In genomic region chr19:46952986-46953385, GRCm38 (mm10) we compare ENCODE assay signal across 20 mouse cellular contexts.
DNase-seq lines count a peak whose midpoint lies in the region; ATAC-seq and TF ChIP-seq lines count a peak whose summit lies in the region.
"Had no signal": no experiment of that assay in that cellular context is flagged by ENCODE, and none has a peak within 500 bp of the region (broad histone marks: within the 10 kb centered on the region; RNA-seq: fewer than 3 reads in every experiment).

No protein-coding gene starts in this region.

- WGBS in heart, embryonic 12.5 days, result 70% methylated on average over 5 of the region's 5 CpGs
- 82% methylated on average over 5 of the region's 5 CpGs for WGBS in limb, embryonic 12.5 days
- WGBS in limb, embryonic 10.5 days, result 90% methylated on average over 5 of the region's 5 CpGs
- WGBS in olfactory bulb, adult 2 months, result 39% methylated on average over 5 of the region's 5 CpGs

- intact Hi-C loops in heart, postnatal 36 days (cut with DNase I), result no loop called here

- no peak for ATAC-seq in heart, embryonic 12.5 days (ENCODE audit: insufficient number of reproducible peaks, low FRiP score)
- no peak for ATAC-seq in limb, embryonic 12.5 days (ENCODE audit: insufficient number of reproducible peaks, insufficient read depth, low FRiP score, low TSS enrichment, low read depth)
- ATAC-seq: intestine, postnatal 0 days; liver, embryonic 12.5 days had no signal

- H3K9ac ChIP-seq in heart, embryonic 12.5 days, result no peak overlapping the region
- H3K9ac ChIP-seq in limb, embryonic 12.5 days (replicated peaks), result no peak overlapping the region
- H3K9ac ChIP-seq: embryonic facial prominence, embryonic 15.5 days; hindbrain, embryonic 12.5 days; liver, embryonic 12.5 days had no signal

- no peak for TF ChIP-seq POLR2A in testis, adult 2 months (IDR thresholded peaks at IDR 0.05; ENCODE audit: control insufficient read depth, low read depth, low read length)
- no peak for TF ChIP-seq POLR2A in olfactory bulb, adult 2 months (IDR thresholded peaks at IDR 0.05; ENCODE audit: insufficient read depth, low read depth, low read length)

- no peak for DNase-seq in heart, postnatal 36 days
- no peak for DNase-seq in limb, embryonic 10.5 days (ENCODE audit: low spot score)
- DNase-seq in testis, postnatal 14 days (ENCODE audit: low spot score), result no peak
- no peak for DNase-seq in T-cell, adult 2 months (ENCODE audit: low spot score)
- DNase-seq: cerebellum, adult 18-20 months; gastrocnemius, postnatal 36 days; kidney, postnatal 25 days; lung, adult 18-20 months; right cerebral cortex, postnatal 14 days; spleen, adult 18-20 months; thymus, postnatal 25 days had no signal

- TF ChIP-seq CTCF in testis, adult 2 months (IDR thresholded peaks at IDR 0.05; ENCODE audit: control insufficient read depth, insufficient read depth, insufficient replicate concordance, low read depth, low read length), result no peak
- no peak for TF ChIP-seq CTCF in olfactory bulb, adult 2 months (IDR thresholded peaks at IDR 0.05; ENCODE audit: insufficient read depth, low read depth, low read length)

- H3K36me3 ChIP-seq in heart, embryonic 12.5 days, result peaks cover 24% of the 10 kb centered on the region
- H3K36me3 ChIP-seq in limb, embryonic 12.5 days, result peaks cover 39% of the 10 kb centered on the region
- peaks cover 42% of the 10 kb centered on the region for H3K36me3 ChIP-seq in limb, embryonic 10.5 days
- no peaks in the 10 kb centered on the region; the same call in none of the 2 replicates for H3K36me3 ChIP-seq in testis, adult 2 months (ENCODE audit: control insufficient read depth, insufficient read depth, low read length)

- H3K27ac ChIP-seq in heart, embryonic 12.5 days (ENCODE audit: poor library complexity, severe bottlenecking), result 0 out of 2 replicates have a peak overlapping the region, but pooled peaks have one; percentile 36
- H3K27ac ChIP-seq in limb, embryonic 12.5 days, result 0 out of 2 replicates have a peak overlapping the region, but pooled peaks have one; percentile 20
- no peak overlapping the region for H3K27ac ChIP-seq in limb, embryonic 10.5 days
- H3K27ac ChIP-seq in testis, adult 2 months (ENCODE audit: control insufficient read depth, insufficient read depth, low read depth, low read length), result peak overlapping the region; percentile 58; the same call in 1 of the 2 replicates
- peak overlapping the region; percentile 37; the same call in 1 of the 2 replicates for H3K27ac ChIP-seq in olfactory bulb, adult 2 months (ENCODE audit: insufficient read depth, low read depth, low read length)
- H3K27ac ChIP-seq: embryonic facial prominence, embryonic 15.5 days; hindbrain, embryonic 12.5 days; liver, embryonic 12.5 days; midbrain, embryonic 10.5 days had no signal

- no peaks in the 10 kb centered on the region for H3K27me3 ChIP-seq in heart, embryonic 12.5 days (replicated peaks)
- no peaks in the 10 kb centered on the region for H3K27me3 ChIP-seq in limb, embryonic 12.5 days
- H3K27me3 ChIP-seq in limb, embryonic 10.5 days (ENCODE audit: low read depth, poor library complexity, severe bottlenecking), result no peaks in the 10 kb centered on the region
- H3K27me3 ChIP-seq in testis, adult 2 months (ENCODE audit: control insufficient read depth, insufficient read depth, low read length), result no peaks in the 10 kb centered on the region
- H3K27me3 ChIP-seq: embryonic facial prominence, embryonic 15.5 days; hindbrain, embryonic 12.5 days; liver, embryonic 12.5 days had no signal

- peaks cover 29% of the 10 kb centered on the region for H3K4me1 ChIP-seq in heart, embryonic 12.5 days (replicated peaks)
- peaks cover 3% of the 10 kb centered on the region for H3K4me1 ChIP-seq in limb, embryonic 12.5 days (replicated peaks)
- H3K4me1 ChIP-seq in limb, embryonic 10.5 days, result no peaks in the 10 kb centered on the region
- no peaks in the 10 kb centered on the region; the same call in 1 of the 2 replicates for H3K4me1 ChIP-seq in testis, adult 2 months (ENCODE audit: control insufficient read depth, insufficient read depth, low read length)
- H3K4me1 ChIP-seq in olfactory bulb, adult 2 months (ENCODE audit: control insufficient read depth, insufficient read depth, low read length), result no peaks in the 10 kb centered on the region
- H3K4me1 ChIP-seq: embryonic facial prominence, embryonic 15.5 days; midbrain, embryonic 10.5 days had no signal

- H3K4me3 ChIP-seq in heart, embryonic 12.5 days, result no peak overlapping the region
- H3K4me3 ChIP-seq in limb, embryonic 12.5 days (replicated peaks), result no peak overlapping the region
- no peak overlapping the region for H3K4me3 ChIP-seq in limb, embryonic 10.5 days
- H3K4me3 ChIP-seq in testis, adult 2 months (ENCODE audit: control insufficient read depth, low read depth, low read length), result no peak overlapping the region
- H3K4me3 ChIP-seq in olfactory bulb, adult 2 months (ENCODE audit: insufficient read depth, low read depth, low read length), result no peak overlapping the region
- H3K4me3 ChIP-seq: embryonic facial prominence, embryonic 15.5 days; hindbrain, embryonic 12.5 days; liver, embryonic 12.5 days; midbrain, embryonic 10.5 days had no signal

- no peaks in the 10 kb centered on the region for H3K9me3 ChIP-seq in heart, embryonic 12.5 days (replicated peaks)
- no peaks in the 10 kb centered on the region for H3K9me3 ChIP-seq in limb, embryonic 12.5 days
- H3K9me3 ChIP-seq in limb, embryonic 10.5 days (replicated peaks), result no peaks in the 10 kb centered on the region
- H3K9me3 ChIP-seq: embryonic facial prominence, embryonic 15.5 days; hindbrain, embryonic 12.5 days; liver, embryonic 12.5 days; midbrain, embryonic 10.5 days had no signal

- H3K4me2 ChIP-seq in heart, embryonic 12.5 days, result no peak overlapping the region
- no peak overlapping the region for H3K4me2 ChIP-seq in limb, embryonic 12.5 days
- H3K4me2 ChIP-seq: embryonic facial prominence, embryonic 15.5 days; hindbrain, embryonic 12.5 days; liver, embryonic 12.5 days had no signal
